Mouse (Mus musculus): ENCODE measurements around the gene Tldc1. TPM values are rescaled to one million over a fixed set of nuclear protein-coding genes. Genes with fewer than 3 reads are reported as not detected.

Tldc1 gene
- polyA plus RNA-seq, 1 experiment from 2014 or later, result 11.1 TPM

- no peak for DNase-seq (ENCODE audit: low spot score)
- no peak overlapping the region for H3K4me2 ChIP-seq (ENCODE audit: low read length)
- WGBS, result 85% methylated on average over 8 of the region's 8 CpGs
- H3K4me1 ChIP-seq (replicated peaks; ENCODE audit: control insufficient read depth, insufficient read depth, low read length), result no peaks in the 10 kb centered on the region
- no peaks in the 10 kb centered on the region for H3K36me3 ChIP-seq (ENCODE audit: control insufficient read depth, insufficient read depth, low read length)
- H3K4me3 ChIP-seq (ENCODE audit: low read depth, low read length), result no peak overlapping the region
- no peak overlapping the region for H3K27ac ChIP-seq (ENCODE audit: low read depth)
- no peaks in the 10 kb centered on the region for H3K9me3 ChIP-seq (ENCODE audit: control insufficient read depth, low read length)
- no peaks in the 10 kb centered on the region for H3K27me3 ChIP-seq (replicated peaks; ENCODE audit: control insufficient read depth, insufficient read depth, low read length)
- H3K9ac ChIP-seq (ENCODE audit: low read length), result no peak overlapping the region
- ATAC-seq (replicated peaks; ENCODE audit: low FRiP score, low TSS enrichment, low read depth), result no peak
These were observed 49.8 kb downstream of the Tldc1 start for GRCm38 (mm10) chr8:119728351-119728895.

GRCm38 (mm10) chr8:119727093-119727492 lies 51.1 kb downstream of the Tldc1 start:
- H3K27me3 ChIP-seq (replicated peaks; ENCODE audit: control insufficient read depth, insufficient read depth, low read length), result no peaks in the 10 kb centered on the region
- WGBS, result 88% methylated on average over 8 of the region's 8 CpGs
- ATAC-seq (replicated peaks; ENCODE audit: low FRiP score, low TSS enrichment, low read depth), result no peak
- H3K4me1 ChIP-seq (replicated peaks; ENCODE audit: control insufficient read depth, insufficient read depth, low read length), result no peaks in the 10 kb centered on the region
- H3K27ac ChIP-seq (ENCODE audit: low read depth), result no peak overlapping the region
- no peak overlapping the region for H3K9ac ChIP-seq (ENCODE audit: low read length)
- no peak overlapping the region for H3K4me3 ChIP-seq (ENCODE audit: low read depth, low read length)
- H3K4me2 ChIP-seq (ENCODE audit: low read length), result no peak overlapping the region
- no peak for DNase-seq (ENCODE audit: low spot score)
- no peaks in the 10 kb centered on the region for H3K36me3 ChIP-seq (ENCODE audit: control insufficient read depth, insufficient read depth, low read length)
- no peaks in the 10 kb centered on the region for H3K9me3 ChIP-seq (ENCODE audit: control insufficient read depth, low read length)

GRCm38 (mm10) chr8:119724596-119724995 lies 53.6 kb downstream of the Tldc1 start:
- Histone ChIP-seq H3K4me2 (ENCODE audit: low read length) (no peak overlapping the region), H3K9me3 (ENCODE audit: control insufficient read depth, low read length) (no peaks in the 10 kb centered on the region), H3K4me1 (replicated peaks; ENCODE audit: control insufficient read depth, insufficient read depth, low read length) (no peaks in the 10 kb centered on the region), H3K9ac (ENCODE audit: low read length) (no peak overlapping the region), H3K36me3 (ENCODE audit: control insufficient read depth, insufficient read depth, low read length) (no peaks in the 10 kb centered on the region), H3K4me3 (ENCODE audit: low read depth, low read length) (no peak overlapping the region), H3K27me3 (replicated peaks; ENCODE audit: control insufficient read depth, insufficient read depth, low read length) (no peaks in the 10 kb centered on the region), H3K27ac (ENCODE audit: low read depth) (no peak overlapping the region)
- ATAC-seq (replicated peaks; ENCODE audit: low FRiP score, low TSS enrichment, low read depth), result no peak
- DNase-seq (ENCODE audit: low spot score), result no peak
- WGBS, result 85% methylated on average over 6 of the region's 6 CpGs

GRCm38 (mm10) chr8:119723676-119724075 lies 54.5 kb downstream of the Tldc1 start:
- Histone ChIP-seq H3K36me3 (ENCODE audit: control insufficient read depth, insufficient read depth, low read length) (no peaks in the 10 kb centered on the region), H3K27me3 (replicated peaks; ENCODE audit: control insufficient read depth, insufficient read depth, low read length) (no peaks in the 10 kb centered on the region), H3K9me3 (ENCODE audit: control insufficient read depth, low read length) (no peaks in the 10 kb centered on the region), H3K27ac (ENCODE audit: low read depth) (no peak overlapping the region), H3K4me3 (ENCODE audit: low read depth, low read length) (no peak overlapping the region), H3K4me1 (replicated peaks; ENCODE audit: control insufficient read depth, insufficient read depth, low read length) (no peaks in the 10 kb centered on the region), H3K9ac (ENCODE audit: low read length) (no peak overlapping the region), H3K4me2 (ENCODE audit: low read length) (no peak overlapping the region)
- WGBS, result 52% methylated on average over 4 of the region's 4 CpGs
- ATAC-seq (replicated peaks; ENCODE audit: low FRiP score, low TSS enrichment, low read depth), result no peak
- DNase-seq (ENCODE audit: low spot score), result no peak

GRCm38 (mm10) chr8:119722348-119722747 lies 55.9 kb downstream of the Tldc1 start:
- WGBS, result 57% methylated on average over 6 of the region's 6 CpGs

GRCm38 (mm10) chr8:119719011-119719501 lies 59.2 kb downstream of the Tldc1 start:
- no peak overlapping the region for H3K9ac ChIP-seq (ENCODE audit: low read length)
- no peaks in the 10 kb centered on the region for H3K27me3 ChIP-seq (replicated peaks; ENCODE audit: control insufficient read depth, insufficient read depth, low read length)
- no peaks in the 10 kb centered on the region for H3K36me3 ChIP-seq (ENCODE audit: control insufficient read depth, insufficient read depth, low read length)
- ATAC-seq (replicated peaks; ENCODE audit: low FRiP score, low TSS enrichment, low read depth) (no peak), DNase-seq (ENCODE audit: low spot score) (no peak)
- H3K4me2 ChIP-seq (ENCODE audit: low read length), result no peak overlapping the region
- no peaks in the 10 kb centered on the region; the same call in 1 of the 2 replicates for H3K4me1 ChIP-seq (replicated peaks; ENCODE audit: control insufficient read depth, insufficient read depth, low read length)
- no peak overlapping the region for H3K4me3 ChIP-seq (ENCODE audit: low read depth, low read length)
- 65% methylated on average over 12 of the region's 12 CpGs for WGBS
- H3K27ac ChIP-seq (ENCODE audit: low read depth), result no peak overlapping the region
- no peaks in the 10 kb centered on the region for H3K9me3 ChIP-seq (ENCODE audit: control insufficient read depth, low read length)

More at GRCm38 (mm10) chr8:119722348-119722747, 55.9 kb downstream of the Tldc1 start:
- no peak for ATAC-seq (replicated peaks; ENCODE audit: low FRiP score, low TSS enrichment, low read depth)
- no peaks in the 10 kb centered on the region for H3K4me1 ChIP-seq (replicated peaks; ENCODE audit: control insufficient read depth, insufficient read depth, low read length)
- no peaks in the 10 kb centered on the region for H3K36me3 ChIP-seq (ENCODE audit: control insufficient read depth, insufficient read depth, low read length)
- H3K27ac ChIP-seq (ENCODE audit: low read depth), result no peak overlapping the region
- no peaks in the 10 kb centered on the region for H3K9me3 ChIP-seq (ENCODE audit: control insufficient read depth, low read length)
- no peak overlapping the region for H3K4me3 ChIP-seq (ENCODE audit: low read depth, low read length)
- no peaks in the 10 kb centered on the region for H3K27me3 ChIP-seq (replicated peaks; ENCODE audit: control insufficient read depth, insufficient read depth, low read length)
- H3K9ac ChIP-seq (ENCODE audit: low read length), result no peak overlapping the region
- no peak for DNase-seq (ENCODE audit: low spot score)
- no peak overlapping the region for H3K4me2 ChIP-seq (ENCODE audit: low read length)

- no peak overlapping the region for H3K9ac ChIP-seq (ENCODE audit: low read length)
- H3K4me1 ChIP-seq (replicated peaks; ENCODE audit: control insufficient read depth, insufficient read depth, low read length), result no peaks in the 10 kb centered on the region; the same call in 1 of the 2 replicates
- ATAC-seq (replicated peaks; ENCODE audit: low FRiP score, low TSS enrichment, low read depth) (no peak), DNase-seq (ENCODE audit: low spot score) (no peak)
- H3K27me3 ChIP-seq (replicated peaks; ENCODE audit: control insufficient read depth, insufficient read depth, low read length), result no peaks in the 10 kb centered on the region
- H3K36me3 ChIP-seq (ENCODE audit: control insufficient read depth, insufficient read depth, low read length), result no peaks in the 10 kb centered on the region
- 61% methylated on average over 9 of the region's 9 CpGs for WGBS
- no peak overlapping the region for H3K4me2 ChIP-seq (ENCODE audit: low read length)
- H3K9me3 ChIP-seq (ENCODE audit: control insufficient read depth, low read length), result no peaks in the 10 kb centered on the region
- H3K4me3 ChIP-seq (ENCODE audit: low read depth, low read length), result no peak overlapping the region
- no peak overlapping the region for H3K27ac ChIP-seq (ENCODE audit: low read depth)
These were observed 60.5 kb downstream of the Tldc1 start for GRCm38 (mm10) chr8:119717765-119718164.

GRCm38 (mm10) chr8:119716730-119717299 lies 61.4 kb downstream of the Tldc1 start:
- no peak overlapping the region for H3K27ac ChIP-seq (ENCODE audit: low read depth)
- H3K9me3 ChIP-seq (ENCODE audit: control insufficient read depth, low read length), result no peaks in the 10 kb centered on the region
- ATAC-seq (replicated peaks; ENCODE audit: low FRiP score, low TSS enrichment, low read depth) (no peak), DNase-seq (ENCODE audit: low spot score) (no peak)
- no peaks in the 10 kb centered on the region for H3K36me3 ChIP-seq (ENCODE audit: control insufficient read depth, insufficient read depth, low read length)
- no peaks in the 10 kb centered on the region for H3K27me3 ChIP-seq (replicated peaks; ENCODE audit: control insufficient read depth, insufficient read depth, low read length)
- H3K9ac ChIP-seq (ENCODE audit: low read length), result no peak overlapping the region
- H3K4me1 ChIP-seq (replicated peaks; ENCODE audit: control insufficient read depth, insufficient read depth, low read length), result no peaks in the 10 kb centered on the region; the same call in 1 of the 2 replicates
- no peak overlapping the region for H3K4me2 ChIP-seq (ENCODE audit: low read length)
- no peak overlapping the region for H3K4me3 ChIP-seq (ENCODE audit: low read depth, low read length)

GRCm38 (mm10) chr8:119715221-119715620 lies 63.0 kb downstream of the Tldc1 start:
- no peak for DNase-seq (ENCODE audit: low spot score)
- Histone ChIP-seq H3K9me3 (ENCODE audit: control insufficient read depth, low read length) (no peaks in the 10 kb centered on the region), H3K36me3 (ENCODE audit: control insufficient read depth, insufficient read depth, low read length) (no peaks in the 10 kb centered on the region), H3K9ac (ENCODE audit: low read length) (no peak overlapping the region), H3K27ac (ENCODE audit: low read depth) (no peak overlapping the region), H3K4me1 (replicated peaks; ENCODE audit: control insufficient read depth, insufficient read depth, low read length) (no peaks in the 10 kb centered on the region; the same call in 1 of the 2 replicates), H3K27me3 (replicated peaks; ENCODE audit: control insufficient read depth, insufficient read depth, low read length) (no peaks in the 10 kb centered on the region), H3K4me3 (ENCODE audit: low read depth, low read length) (no peak overlapping the region), H3K4me2 (ENCODE audit: low read length) (no peak overlapping the region)
- WGBS, result 44% methylated on average over 12 of the region's 12 CpGs
- peak; percentile 56 for ATAC-seq (replicated peaks; ENCODE audit: low FRiP score, low TSS enrichment, low read depth)

Measured in intestine, embryonic 14.5 days (tissue).